Mouse (Mus musculus) Patski (cell line): ENCODE data around the gene Sox15. TPM values are rescaled to one million over a fixed set of nuclear protein-coding genes. Genes with fewer than 3 reads are reported as not detected.

Experiments used
- ATAC-seq: fragments of 100-300 bp; one replicate; pipeline ENCODE4 v1.8.0; 2021
- CTCF ChIA-PET: fragments of 350-600 bp; sonication (Branson Sonifier 250); formaldehyde crosslinking; loops from one replicate; lab custom pipeline; 2022; ENCODE audit warnings: inconsistent platforms; lab: Charles Lee
- POLR2A ChIA-PET: fragments of 350-600 bp; sonication (Branson Sonifier 250); formaldehyde crosslinking; loops from one replicate; lab custom pipeline; 2022; ENCODE audit warnings: antibody characterized with exemption, inconsistent platforms; lab: Charles Lee
- DNase-seq: peaks from one replicate; pipeline ENCODE4 v3.0.0-alpha.2; 2011; ENCODE audit warnings: low read depth, low spot score
- H3K27me3 ChIP-seq: fragments of 371-371 bp; one replicate; pipeline ENCODE4 v1.5.1; 2021
- CTCF ChIP-seq: fragments of 100-300 bp; IDR thresholded peaks from one replicate; pipeline ENCODE4 v1.5.1; 2021
- in situ Hi-C: fragments of 300-500 bp; cut with MboI; formaldehyde crosslinking; loops from 3 replicates; pipeline ENCODE4 v1.11.1; 2018; ENCODE audit warnings: low pct_unique_long_range_greater_than_20kb, mixed read lengths
- polyA plus RNA-seq: library from polyadenylated mRNA; unstranded; gene quantifications from one replicate; pipeline ENCODE4 v1.2.3, GENCODE M21; 2021

Sox15 gene
- polyA plus RNA-seq, 1 experiment from 2014 or later = 0.15 TPM

GRCm38 (mm10) chr11:69633128-69633866 lies 21.8 kb upstream of the Sox15 start:
- TF ChIP-seq CTCF = no peak
- peak; percentile 34 for ATAC-seq
- CTCF ChIA-PET = interaction anchor here (1.1 to 3.8 kb wide), 3 partner anchors 9 to 27 kb away, joined by 3 to 20 read pairs (median 3); partner anchors contain the start of gene Sox15
- H3K27me3 ChIP-seq = no peaks in the 10 kb centered on the region
- in situ Hi-C loops = no loop called here
- no peak for DNase-seq
- POLR2A ChIA-PET = interaction anchor here (1.0 kb wide), 1 partner anchor 20 kb away, joined by 4 read pairs; no protein-coding TSS in a partner anchor

GRCm38 (mm10) chr11:69635471-69635870 lies 19.6 kb upstream of the Sox15 start:
- ATAC-seq (no peak), DNase-seq (no peak)
- H3K27me3 ChIP-seq = no peaks in the 10 kb centered on the region
- ChIA-PET POLR2A (no interaction called here), CTCF (interaction anchor here (3.8 kb wide), 1 partner anchor 21 kb away, joined by 20 read pairs; the partner anchor contains the start of gene Sox15)
- TF ChIP-seq CTCF = no peak
- in situ Hi-C loops = no loop called here

GRCm38 (mm10) chr11:69645860-69646259 lies 9.3 kb upstream of the Sox15 start:
- no peak for ATAC-seq
- in situ Hi-C loops = no loop called here
- CTCF ChIA-PET = no interaction called here
- no peaks in the 10 kb centered on the region for H3K27me3 ChIP-seq
- POLR2A ChIA-PET = no interaction called here
- no peak for DNase-seq
- TF ChIP-seq CTCF = no peak

GRCm38 (mm10) chr11:69653399-69653798 lies 1.7 kb upstream of the Sox15 start:
- in situ Hi-C loops = no loop called here
- POLR2A ChIA-PET = interaction anchor here (1.4 to 1.8 kb wide), 2 partner anchors 13 to 20 kb away, joined by 4 read pairs; no protein-coding TSS in a partner anchor
- DNase-seq (no peak), ATAC-seq (no peak)
- CTCF ChIA-PET = interaction anchor here (1.0 to 1.1 kb wide), 2 partner anchors 10 to 56 kb away, joined by 3 to 5 read pairs; no protein-coding TSS in a partner anchor
- H3K27me3 ChIP-seq = no peaks in the 10 kb centered on the region
- no peak for TF ChIP-seq CTCF

GRCm38 (mm10) chr11:69654760-69655159 lies 354 bp upstream of the Sox15 start:
- no peaks in the 10 kb centered on the region for H3K27me3 ChIP-seq
- in situ Hi-C loops = loop anchor here (5.0 kb wide), 1 partner anchor 87 kb away; no protein-coding TSS in a partner anchor
- TF ChIP-seq CTCF = no peak
- POLR2A ChIA-PET = interaction anchor here (1.4 kb wide), 1 partner anchor 14 kb away, joined by 4 read pairs; no protein-coding TSS in a partner anchor
- no peak for ATAC-seq
- no peak for DNase-seq
- CTCF ChIA-PET = interaction anchor here (3.1 kb wide), 1 partner anchor 21 kb away, joined by 20 read pairs; the partner anchor contains the start of gene Fxr2

GRCm38 (mm10) chr11:69656065-69656455 lies 946 bp downstream of the Sox15 start:
- in situ Hi-C loops = loop anchor here (5.0 kb wide), 1 partner anchor 89 kb away; no protein-coding TSS in a partner anchor
- POLR2A ChIA-PET = interaction anchor here (1.2 kb wide), 1 partner anchor 28 kb away, joined by 3 read pairs; no protein-coding TSS in a partner anchor
- no peak for TF ChIP-seq CTCF
- ATAC-seq (no peak), DNase-seq (no peak)
- no peaks in the 10 kb centered on the region for H3K27me3 ChIP-seq
- CTCF ChIA-PET = interaction anchor here (1.4 to 3.1 kb wide), 3 partner anchors 13 to 109 kb away, joined by 4 to 20 read pairs (median 6); partner anchors contain the start of gene Fxr2

- TF ChIP-seq CTCF = peak; percentile 88
- H3K27me3 ChIP-seq = no peaks in the 10 kb centered on the region
- CTCF ChIA-PET = interaction anchor here (0.7 to 3.1 kb wide), 5 partner anchors 12 to 110 kb away, joined by 3 to 20 read pairs (median 4); partner anchors contain the start of gene Fxr2
- no peak for ATAC-seq
- DNase-seq = no peak
- POLR2A ChIA-PET = interaction anchor here (1.2 kb wide), 1 partner anchor 28 kb away, joined by 3 read pairs; no protein-coding TSS in a partner anchor
- in situ Hi-C loops = loop anchor here (5.0 kb wide), 1 partner anchor 90 kb away; no protein-coding TSS in a partner anchor
Measured at GRCm38 (mm10) chr11:69656617-69657461, 1.7 kb downstream of the Sox15 start.

GRCm38 (mm10) chr11:69657462-69657881 lies 2.4 kb downstream of the Sox15 start:
- DNase-seq (no peak), ATAC-seq (no peak)
- TF ChIP-seq CTCF = no peak
- ChIA-PET CTCF (interaction anchor here (0.7 to 3.1 kb wide), 3 partner anchors 16 to 57 kb away, joined by 3 to 20 read pairs (median 3); partner anchors contain the start of gene Fxr2), POLR2A (interaction anchor here (1.2 kb wide), 1 partner anchor 29 kb away, joined by 3 read pairs; no protein-coding TSS in a partner anchor)
- no peaks in the 10 kb centered on the region for H3K27me3 ChIP-seq
- in situ Hi-C loops = loop anchor here (5.0 kb wide), 1 partner anchor 90 kb away; no protein-coding TSS in a partner anchor

- no peaks in the 10 kb centered on the region for H3K27me3 ChIP-seq
- ChIA-PET CTCF (interaction anchor here (1.2 kb wide), 1 partner anchor 28 kb away, joined by 3 read pairs; the partner anchor contains the start of gene Fxr2), POLR2A (interaction anchor here (1.0 to 1.4 kb wide), 2 partner anchors 20 to 114 kb away, joined by 4 to 8 read pairs; no protein-coding TSS in a partner anchor)
- DNase-seq = no peak
- in situ Hi-C loops = no loop called here
- no peak for ATAC-seq
- no peak for TF ChIP-seq CTCF
Measured at GRCm38 (mm10) chr11:69661221-69661881, 6.2 kb downstream of the Sox15 start.
